Mouse (Mus musculus): Measurements from ENCODE around the gene Ppcdc.

Gene Ppcdc

DNA sequence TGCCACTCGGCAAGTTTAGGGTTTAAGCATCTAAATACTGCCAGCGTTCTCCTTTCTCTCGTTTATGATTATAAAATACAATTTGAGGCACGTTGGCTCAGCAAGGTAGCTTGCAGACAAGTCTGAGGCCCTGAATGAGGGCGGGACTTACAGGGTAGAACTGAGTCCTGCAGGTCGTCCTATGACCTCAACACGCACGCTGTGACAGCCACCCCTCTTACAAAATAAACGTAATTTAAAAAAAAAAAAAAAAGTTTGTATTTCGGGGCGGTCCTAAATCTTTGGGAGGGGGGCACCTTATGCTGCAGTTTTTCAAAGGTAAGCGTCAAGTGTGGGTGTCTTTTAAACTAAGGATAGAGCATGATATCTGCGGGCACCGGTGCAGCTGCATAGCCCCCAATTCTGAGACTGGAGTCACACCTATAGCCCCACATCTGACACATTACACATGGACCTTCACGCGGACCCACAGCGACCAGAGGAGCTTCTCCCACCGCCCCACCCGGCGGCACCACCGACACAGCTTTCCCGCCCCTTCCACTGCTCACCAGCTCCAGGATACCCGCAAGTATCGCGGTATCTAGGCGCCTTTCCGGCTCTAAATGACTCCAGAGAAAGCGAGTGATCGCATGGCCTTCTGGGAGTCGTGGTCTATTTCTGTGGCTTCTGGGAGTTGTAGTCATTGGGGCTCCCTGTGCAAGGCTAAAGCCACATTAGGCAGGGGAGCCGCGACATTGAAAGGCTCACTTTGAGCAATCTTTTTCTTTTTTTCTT lies at the start of gene Ppcdc:
Ppcdc (minus strand) TSS at position 603 of the 774 bp plus-strand sequence.
- peak; percentile 92 for DNase-seq (ENCODE audit: low spot score)

DNA sequence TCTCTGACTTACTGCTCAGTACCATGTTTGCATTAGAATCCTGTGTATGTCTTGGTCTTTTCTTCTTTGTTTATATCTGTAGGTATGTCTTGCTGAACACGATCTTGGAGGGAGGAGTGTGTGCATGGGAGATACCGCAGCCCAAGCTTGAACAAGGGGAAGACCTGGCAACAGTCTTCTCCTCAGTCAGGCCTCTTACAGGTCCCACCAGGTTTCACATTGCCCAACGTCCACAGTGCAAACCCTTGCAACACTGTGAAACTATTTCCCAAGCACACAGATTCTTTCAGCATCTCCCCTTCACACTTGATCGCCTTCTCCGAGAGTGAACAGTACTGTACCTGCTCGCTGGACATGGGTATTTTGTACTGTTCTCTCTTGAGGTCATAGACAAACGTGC lies 47.9 kb upstream of the Ppcdc start:
- no peak for DNase-seq (ENCODE audit: low spot score)

DNA sequence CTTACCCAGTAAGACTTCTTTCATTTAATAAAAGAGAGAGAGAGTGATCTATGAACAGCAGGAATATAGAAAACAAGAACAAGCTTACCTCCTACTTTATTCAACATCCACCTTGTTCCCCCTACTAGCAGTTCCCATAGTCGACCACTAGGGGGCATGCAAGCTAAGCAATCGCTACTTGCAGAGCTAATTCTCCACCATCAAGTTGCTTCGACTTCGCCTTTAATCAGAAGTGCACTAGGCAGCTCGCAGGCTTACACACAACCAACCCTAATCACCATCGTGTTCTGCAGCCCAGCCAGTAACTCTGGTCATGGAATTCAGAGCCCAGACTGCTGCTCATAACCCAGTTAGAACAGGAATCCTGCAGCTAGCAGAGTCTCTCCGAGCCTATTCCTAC lies 45.9 kb upstream of the Ppcdc start:
- peak; percentile 78 for DNase-seq (ENCODE audit: low spot score)

DNA sequence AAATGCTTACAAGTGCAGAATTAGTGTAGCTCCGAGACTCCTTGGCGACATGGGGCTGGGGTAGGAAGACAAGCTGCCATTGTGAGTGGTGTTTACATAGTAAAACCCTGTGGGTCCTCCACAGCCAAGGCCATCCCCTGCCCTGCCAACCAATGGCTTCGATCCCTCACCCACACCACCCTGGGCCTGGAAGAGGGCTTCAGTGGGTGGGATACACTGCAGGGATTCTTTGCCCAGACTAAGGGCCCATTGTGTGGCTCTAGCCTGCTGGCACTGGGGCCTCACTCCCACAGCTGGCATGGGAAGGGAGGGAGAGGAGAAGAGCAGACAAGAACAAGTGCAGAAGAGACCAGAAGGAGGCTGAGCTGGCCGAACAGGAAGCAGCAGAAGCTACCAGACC lies 29.0 kb upstream of the Ppcdc start:
- DNase-seq (ENCODE audit: low spot score): no peak

DNA sequence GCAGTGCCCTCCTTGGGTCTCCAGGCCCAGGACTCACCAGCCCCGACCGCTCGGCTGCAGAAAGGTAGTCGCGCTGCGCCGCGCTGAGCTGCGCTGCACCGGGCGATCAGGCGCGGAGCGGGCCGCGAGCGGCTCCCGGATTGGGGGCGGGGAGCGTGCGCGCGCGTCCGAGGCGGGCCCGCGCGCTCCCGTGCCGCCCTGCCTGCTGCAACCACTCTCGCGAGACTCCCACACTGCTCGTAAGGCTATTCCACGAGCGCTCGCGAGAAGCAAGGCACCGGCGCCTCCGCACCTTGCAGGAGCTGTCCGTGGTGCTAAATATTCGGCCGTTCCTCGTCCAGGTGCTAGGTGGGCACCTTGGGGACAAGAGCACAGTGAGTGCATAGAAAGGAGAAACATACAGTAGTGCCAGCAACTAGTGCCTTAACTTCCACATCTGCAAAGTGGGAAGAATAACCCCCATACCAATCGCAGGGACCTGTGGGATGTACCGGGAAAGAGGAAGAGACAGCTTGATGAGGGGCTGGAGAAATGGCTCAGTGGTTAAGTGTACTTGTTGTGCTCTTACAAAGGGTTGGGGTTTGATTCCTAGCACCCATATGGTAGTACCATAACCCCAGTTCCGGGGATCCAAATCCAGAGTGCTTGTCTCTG lies 28.1 kb upstream of the Ppcdc start, which contains the start of gene Scamp5:
Scamp5 (minus strand) TSS at position 165 of the 654 bp plus-strand sequence.
- DNase-seq (ENCODE audit: low spot score): peak; percentile 62

DNA sequence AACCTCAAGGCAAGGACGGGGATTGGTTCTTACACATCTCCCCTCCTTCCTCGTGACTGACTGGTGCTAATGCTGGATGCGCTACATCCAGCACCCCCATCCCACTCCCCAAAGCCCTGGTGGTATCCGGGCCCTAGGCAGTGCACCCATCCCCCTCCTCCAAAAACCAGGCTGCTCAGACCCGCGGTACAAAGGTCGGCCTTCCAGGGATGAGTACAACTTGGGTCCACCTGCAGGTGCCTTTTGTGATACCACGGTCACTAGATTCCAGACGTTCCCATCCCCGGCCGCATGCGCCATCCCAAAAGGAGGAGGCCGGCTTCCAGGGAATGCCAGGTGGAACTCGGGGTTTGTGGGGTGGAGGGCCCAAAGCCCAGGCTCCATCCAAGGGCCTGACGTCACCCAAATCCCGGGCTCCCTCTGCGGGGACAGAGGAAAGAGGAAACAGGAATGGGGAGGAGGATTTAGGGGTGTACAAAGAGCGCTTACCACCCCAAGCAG lies 27.4 kb upstream of the Ppcdc start:
- DNase-seq (ENCODE audit: low spot score): no peak

DNA sequence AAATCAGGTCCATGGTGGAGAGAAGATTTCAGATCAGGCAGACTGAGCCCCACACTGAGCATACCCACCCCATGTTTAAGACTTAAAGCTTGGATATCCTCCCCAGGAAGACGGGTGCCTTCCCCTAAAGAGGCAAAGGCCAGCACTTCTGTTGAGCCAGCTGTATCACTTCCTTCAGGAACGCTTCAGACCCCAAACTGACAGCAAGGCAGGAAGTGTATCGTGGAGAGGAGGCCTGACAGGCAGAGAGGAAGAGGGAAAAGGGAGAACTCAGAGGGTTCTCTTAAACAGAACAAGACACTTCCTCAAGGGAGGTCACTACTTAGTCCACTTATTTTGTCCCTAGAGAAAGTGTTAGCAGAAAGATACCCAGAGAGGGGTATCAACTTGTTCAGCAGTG lies 26.2 kb upstream of the Ppcdc start:
- DNase-seq (ENCODE audit: low spot score): no peak

DNA sequence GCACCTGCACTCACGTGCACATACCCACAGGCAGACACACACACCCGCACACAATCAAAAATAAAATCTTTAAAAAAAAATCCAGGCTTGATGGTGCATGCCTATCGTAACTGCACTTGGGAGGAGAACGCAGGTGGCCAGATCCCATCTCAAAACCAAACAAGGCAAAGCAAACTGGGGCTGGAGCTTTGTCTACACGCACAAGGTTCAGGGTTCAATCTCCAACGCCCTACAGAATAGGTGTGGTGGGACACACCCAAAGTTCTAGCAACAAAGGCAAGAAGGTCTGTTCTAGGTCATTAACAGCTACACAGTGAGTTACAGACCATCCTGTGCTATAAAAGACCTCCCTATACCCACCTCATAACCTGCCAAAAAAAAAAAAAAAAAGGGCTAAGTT lies 22.9 kb upstream of the Ppcdc start:
- no peak for DNase-seq (ENCODE audit: low spot score)

DNA sequence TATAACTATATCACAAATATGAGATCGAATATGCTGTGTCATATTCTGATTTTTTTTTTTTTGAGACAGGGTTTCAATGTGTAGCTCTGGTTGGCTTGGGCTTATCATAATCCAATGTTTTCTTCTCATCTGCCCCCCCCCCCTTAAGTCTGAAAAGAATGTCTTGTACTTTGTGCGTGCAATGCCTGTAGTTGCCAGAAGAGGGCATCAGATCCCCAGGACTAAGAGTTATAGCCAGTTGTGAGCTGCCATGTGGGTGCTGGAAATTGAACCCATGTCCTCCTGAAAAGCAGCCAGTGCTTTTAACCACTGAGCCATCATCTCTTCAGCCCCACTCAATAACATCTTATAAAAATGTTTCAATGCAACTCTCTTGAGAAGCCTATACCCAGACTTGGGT lies 19.8 kb upstream of the Ppcdc start:
- DNase-seq (ENCODE audit: low spot score): no peak

DNA sequence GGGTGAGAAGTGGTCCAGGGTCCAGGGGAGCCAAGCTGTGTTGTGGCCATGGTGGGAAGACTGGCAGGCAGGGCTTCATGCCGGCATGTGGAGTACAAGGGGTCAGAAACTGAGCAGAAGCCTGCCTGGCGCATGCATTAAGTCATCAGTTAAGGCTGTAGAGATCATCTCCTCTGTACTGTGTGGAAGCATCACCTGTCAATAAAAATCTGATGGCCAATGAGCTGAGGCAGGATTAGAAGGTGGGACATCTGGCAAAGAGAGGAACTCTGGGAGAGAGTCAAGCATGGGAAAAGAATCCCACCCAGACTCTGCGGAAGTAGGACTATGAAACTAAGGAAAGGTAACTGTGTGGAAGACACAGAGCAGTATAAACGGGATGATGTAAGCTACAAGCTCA lies 13.6 kb upstream of the Ppcdc start:
- no peak for DNase-seq (ENCODE audit: low spot score)

DNA sequence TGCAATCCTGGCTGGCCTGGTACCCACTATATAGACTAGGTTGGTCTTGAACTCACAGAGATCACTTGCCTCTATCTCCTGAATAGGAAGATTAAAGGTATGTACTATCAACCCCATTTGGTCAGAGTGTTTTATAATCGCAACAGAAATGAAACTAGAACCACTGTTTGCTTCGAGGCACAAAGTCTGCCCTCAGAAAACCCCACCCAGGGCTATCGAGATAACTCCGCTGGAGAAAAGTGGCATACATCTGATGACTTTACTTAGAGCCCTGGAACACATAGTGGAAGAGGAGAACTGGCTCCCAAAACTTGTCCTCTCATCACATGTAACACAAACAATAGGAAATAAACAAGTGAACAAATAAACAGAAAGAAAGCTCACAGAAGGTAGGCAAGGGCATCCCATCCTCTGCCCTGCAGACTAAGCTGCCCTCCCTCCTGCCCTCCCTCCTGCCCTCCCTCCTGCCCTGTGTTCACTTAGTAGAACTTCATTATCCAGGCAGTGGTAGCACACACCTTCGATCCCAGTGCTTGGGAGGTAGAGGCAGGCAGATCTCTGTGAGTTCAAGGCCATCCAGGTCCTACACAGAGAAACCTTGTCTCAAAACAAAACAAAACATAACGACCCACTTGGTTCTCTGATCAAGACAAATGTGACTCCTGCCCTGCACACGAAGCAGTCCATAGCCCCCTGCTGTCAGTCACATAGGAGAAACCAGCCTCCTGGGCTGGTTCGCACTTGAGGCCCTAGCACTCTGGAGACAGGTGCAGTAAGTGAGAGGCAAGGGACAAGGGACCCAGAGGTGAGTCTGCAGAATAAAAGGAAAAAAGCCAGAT lies 12.9 kb upstream of the Ppcdc start:
- no peak for DNase-seq (ENCODE audit: low spot score)

DNA sequence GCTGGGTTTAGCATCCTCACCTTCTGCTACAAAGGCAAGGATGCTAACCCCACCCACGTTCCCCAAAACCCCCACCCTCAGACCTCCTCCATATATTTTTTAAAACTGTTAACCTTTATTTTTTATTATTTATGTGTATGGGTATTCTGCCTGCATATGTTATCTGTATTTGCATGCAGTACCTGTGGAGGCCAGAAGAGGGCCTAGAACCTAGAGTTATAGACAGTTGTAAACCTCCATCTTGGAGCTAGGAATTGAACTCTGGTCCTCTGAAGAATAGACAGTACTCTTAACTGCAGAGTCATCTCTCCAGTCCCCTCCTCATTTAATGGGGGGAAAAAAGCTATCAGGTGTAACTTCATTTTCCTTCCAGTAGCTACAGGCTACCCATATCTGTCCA lies 9.8 kb upstream of the Ppcdc start:
- peak; percentile 20 for DNase-seq (ENCODE audit: low spot score)

DNA sequence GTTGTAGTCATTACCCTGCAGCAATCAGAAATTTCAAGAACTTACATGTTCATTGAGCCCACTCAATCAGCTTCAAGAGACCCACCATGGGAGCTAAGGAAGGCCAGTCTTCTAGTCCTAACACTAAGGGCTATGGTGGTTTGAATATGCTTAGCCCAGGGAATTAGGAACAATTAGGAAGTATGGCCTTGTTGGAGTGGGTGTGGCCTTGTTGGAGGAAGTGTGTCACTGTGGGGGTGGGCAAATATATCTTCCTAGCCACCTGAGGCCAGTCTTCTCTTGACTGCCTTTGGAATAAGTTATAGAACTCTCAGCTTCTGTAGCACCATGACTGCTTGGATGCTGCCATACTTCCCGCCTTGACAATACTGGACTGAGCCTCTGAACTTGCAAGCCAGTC lies 696 bp upstream of the Ppcdc start:
- no peak for DNase-seq (ENCODE audit: low spot score)

DNA sequence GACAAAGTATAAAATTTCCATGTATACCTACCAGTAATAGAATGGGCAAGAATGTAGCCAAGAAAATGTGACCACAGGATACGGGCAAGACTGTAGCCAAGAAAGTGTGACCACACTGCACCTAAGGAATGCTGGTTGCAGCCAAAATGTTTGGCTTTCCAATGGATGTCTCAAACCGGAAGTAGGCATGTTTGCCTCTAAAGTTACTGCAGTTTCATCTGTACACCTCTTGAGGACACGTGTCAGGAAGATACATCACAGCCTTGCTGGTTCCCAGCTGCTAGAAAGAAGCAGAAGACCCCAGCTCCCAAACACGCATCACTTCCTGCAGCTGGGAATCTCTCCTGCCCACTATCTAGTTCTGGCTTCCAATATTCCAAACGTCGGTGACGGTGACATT lies 841 bp downstream of the Ppcdc start:
- no peak for DNase-seq (ENCODE audit: low spot score)

DNA sequence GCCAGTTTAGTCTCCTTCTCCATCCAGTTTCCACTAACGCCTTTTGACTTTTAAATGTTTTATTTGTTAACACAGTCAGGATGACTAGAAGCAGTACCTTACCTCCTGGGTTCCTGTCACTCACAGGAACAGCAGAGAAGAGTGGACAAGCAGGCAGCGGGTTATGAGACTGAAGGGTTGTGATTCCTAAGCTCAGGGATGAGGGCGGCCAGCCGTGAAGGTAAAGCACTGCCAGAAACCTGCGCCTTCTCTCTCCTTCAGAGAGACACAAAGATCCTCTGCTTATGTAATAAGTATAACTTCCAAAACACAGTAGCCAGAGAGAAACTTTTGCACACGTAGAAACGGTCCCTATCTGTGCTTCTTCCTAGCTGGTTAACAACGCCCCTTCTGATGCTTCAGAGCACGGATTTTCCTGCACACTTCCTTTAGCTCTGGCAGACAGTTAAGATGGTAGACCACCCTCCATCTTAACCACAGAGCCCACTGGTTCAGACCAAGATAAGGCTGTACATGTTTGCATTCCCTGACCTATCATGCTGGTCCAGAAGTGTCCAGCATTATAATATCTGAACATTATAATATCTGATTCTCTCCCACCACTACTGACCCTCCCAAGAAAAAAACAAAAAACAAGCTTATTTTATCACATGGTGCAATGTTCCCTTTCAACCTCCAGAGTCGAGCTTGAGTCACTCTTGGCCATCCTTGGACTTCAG lies 1.9 kb downstream of the Ppcdc start:
- no peak for DNase-seq (ENCODE audit: low spot score)

DNA sequence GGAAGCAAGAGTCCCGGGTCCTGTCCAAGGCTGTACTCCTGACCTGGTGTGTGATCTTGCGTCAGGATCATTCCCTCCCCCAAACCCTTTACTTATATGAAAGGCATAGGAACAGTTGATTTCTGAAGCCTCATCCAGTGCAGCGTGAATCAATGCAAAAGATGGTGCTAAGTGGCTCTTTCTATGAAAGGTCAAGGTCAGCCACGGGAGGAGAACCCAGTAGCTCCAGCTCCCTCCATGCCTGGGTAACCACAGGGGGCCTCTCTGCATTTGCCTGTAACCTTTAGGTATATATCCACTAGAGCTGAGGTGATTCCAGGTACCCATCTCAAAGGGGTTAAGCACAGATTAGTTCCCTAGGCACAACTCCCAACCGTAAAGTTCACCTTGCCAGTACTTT lies 3.8 kb downstream of the Ppcdc start:
- no peak for DNase-seq (ENCODE audit: low spot score)

DNA sequence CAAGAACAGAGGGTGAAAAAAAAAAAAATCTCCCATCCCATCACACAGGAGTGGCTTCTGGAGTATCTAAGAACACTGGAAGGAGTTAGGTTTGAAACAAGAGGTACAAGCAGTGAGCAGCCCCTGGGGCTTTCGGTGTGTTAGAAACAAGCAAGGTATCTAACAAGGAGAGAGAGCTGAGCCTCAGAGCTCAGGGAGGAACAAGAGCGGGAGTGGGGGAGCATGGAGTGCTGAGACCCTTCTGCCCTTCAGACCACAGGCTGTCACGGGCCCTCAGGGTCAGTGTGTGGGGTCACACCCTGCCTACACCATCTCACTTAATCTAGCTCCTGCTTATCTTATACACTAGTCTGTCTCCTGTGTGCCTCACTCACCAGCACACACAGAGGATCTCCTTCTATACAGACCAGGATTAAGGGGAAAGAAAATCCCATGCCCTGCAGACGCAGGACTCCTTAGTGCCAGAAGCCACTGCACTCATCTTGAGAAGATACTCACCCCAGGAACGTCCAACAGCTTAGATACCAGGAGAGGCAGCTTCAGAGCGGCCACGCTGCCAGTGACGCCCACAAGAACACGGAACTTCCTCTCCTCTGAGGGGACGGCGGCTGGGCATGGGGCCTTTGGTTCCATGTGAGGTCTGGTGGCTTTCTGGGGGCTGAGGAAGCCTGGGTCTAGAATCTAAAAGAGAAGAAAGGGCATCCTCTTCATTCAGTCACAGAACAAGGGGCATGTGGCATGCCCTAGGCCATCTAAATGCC lies 5.3 kb downstream of the Ppcdc start:
- no peak for DNase-seq (ENCODE audit: low spot score)

DNA sequence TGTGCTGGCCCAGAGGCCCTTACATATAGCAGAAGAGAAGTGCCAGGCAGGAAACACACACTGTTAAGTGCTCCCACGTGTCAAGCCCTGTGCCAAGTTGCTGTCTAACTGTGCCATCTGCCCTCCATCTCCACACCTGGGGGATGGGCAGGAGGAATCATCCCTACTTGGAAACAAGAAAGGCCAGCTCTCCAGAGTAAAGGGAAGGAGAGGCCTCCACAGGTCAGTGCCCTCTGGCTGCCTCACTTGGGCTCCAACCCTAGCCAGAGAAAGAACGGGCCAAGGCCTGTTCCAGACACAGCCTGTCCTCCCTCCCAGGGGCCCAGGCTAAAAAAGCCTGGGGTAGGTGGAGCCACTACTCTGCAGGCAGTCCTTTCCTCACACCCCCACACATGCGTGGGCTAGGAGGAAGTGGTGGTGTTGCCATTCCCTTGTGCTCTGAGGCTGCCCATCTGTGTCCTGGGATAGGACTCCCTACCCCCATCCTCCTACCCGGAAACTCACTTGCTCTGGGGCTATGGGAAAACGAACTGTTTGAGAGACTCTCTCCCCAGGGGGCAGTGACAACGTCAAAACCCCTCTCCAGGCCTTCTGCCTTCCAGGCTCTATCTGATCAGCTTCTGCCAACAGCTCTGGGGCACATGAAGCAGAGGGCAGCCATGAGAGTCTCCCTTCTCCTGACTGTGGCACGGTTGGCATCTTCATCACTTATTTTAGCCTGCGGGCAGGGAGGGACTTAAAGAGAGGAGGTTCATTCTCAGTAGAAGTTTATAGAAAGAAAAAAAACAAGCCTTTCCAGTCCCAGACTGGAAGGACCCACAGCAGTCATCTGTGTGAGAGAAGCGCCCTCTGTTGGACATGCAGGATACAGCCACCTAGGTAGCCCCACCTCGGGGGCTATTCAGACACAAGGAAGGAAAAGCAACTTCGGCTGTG lies 6.6 kb downstream of the Ppcdc start:
- peak; percentile 61 for DNase-seq (ENCODE audit: low spot score)

DNA sequence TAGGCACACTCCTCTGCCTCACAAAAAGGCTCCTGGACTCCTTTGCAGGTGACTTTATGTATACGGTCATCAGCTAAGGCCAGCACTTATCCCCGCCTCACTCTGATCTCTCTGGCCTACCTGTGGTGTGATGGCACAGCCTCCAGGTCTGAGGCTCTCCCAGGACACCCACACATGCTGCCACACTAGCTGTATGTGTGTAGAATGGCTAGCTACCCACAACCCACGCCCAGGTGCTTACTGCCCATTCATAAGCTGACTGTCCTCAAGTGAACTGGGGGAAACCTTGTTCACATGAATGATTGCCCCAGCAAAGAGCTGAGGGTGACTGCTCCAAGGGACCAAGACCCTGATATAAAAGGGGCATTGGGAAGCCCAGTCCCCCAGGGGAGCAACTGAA lies 7.4 kb downstream of the Ppcdc start:
- DNase-seq (ENCODE audit: low spot score): no peak

DNA sequence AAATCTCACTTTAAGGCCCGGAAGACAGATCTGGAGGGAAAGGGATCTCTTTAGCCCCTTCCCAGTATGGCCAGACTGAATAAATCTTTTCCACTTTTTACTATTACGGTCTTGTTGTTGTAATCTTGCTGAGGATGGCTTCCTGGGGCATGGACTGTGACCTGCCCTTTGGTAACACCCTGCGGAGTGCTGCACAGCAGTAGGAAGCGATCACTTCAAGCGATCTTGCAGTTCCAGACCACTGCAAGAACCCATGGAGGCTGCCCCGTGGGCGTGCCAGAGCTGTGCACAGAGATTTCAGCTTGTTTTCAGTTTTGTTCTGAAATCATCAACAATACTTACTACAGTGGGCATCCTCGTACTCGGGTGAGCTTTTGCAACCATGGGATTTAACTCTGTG lies 8.7 kb downstream of the Ppcdc start:
- DNase-seq (ENCODE audit: low spot score): no peak
